Mouse (Mus musculus) gastrocnemius, postnatal 4 days (tissue): ENCODE data around the gene Nudcd2. TPM values are rescaled to one million over a fixed set of nuclear protein-coding genes. Genes with fewer than 3 reads are reported as not detected.

Experiments used
- DNase-seq, 2 experiments: peaks; one replicate each; pipeline ENCODE4 v3.0.0; 2021 to 2022; ENCODE audit warnings: low spot score in 2 of 2, mixed read lengths in 2 of 2
- total RNA-seq, 2 experiments: library from RNA; stranded (reverse); gene quantifications; 2 replicates each; pipeline ENCODE4 v1.2.3; 2021

Nudcd2 gene
- total RNA-seq, 2 experiments from 2014 or later, result 31.0 to 32.9 TPM

GRCm38 (mm10) chr11:40754664-40755107 is 21.2 kb downstream of the Nudcd2 start:
- no peak for DNase-seq

- DNase-seq, result peak; percentile 68 to 88
These were observed 21.7 kb downstream of the Nudcd2 start, which contains the start of gene Ccng1 for GRCm38 (mm10) chr11:40755109-40755627. Gene Ccng1 (minus strand): TSS chr11:40755311.

DNA sequence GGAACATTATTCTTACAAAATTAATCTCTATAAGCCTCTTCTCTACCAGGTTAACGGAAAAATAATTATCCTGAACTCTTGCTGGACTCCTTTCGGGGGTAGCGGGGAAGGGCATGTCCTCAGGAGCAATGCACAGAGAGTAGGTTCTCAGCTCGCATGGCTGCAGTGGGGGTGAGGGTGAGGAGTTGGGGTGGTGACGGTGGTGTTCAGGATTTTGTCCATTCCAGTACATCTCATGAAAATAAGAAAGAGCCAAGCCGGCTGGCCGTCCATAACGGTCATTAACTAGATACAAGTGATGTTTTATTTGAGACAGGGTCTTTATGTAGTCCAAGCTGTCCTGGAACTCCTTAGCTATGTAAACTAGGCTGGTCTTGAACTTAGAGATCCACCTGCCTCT is 22.5 kb downstream of the Nudcd2 start:
- DNase-seq, result no peak

- no peak for DNase-seq
These were observed 26.4 kb downstream of the Nudcd2 start for GRCm38 (mm10) chr11:40759896-40760295.

DNA sequence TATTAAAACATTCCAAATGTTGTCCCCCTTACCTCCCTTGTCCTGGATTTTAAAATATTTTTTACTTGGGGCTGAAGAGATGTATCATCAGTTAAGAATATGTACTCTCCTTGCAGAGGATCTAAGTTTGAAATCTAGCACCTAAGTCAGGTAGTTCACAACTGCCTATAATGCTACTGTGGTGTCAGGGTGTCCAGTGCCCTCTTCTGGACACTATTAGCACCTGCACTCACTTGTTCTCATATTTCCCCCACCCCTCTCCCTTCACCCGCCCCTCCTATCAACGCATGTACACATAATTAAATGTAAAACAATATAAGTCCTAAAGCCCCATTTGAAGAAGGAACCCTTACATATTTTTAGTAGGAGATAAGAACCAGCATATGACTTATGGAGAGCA is 29.9 kb downstream of the Nudcd2 start:
- DNase-seq, result no peak

GRCm38 (mm10) chr11:40764690-40765089 is 31.2 kb downstream of the Nudcd2 start:
- DNase-seq, result no peak

DNA sequence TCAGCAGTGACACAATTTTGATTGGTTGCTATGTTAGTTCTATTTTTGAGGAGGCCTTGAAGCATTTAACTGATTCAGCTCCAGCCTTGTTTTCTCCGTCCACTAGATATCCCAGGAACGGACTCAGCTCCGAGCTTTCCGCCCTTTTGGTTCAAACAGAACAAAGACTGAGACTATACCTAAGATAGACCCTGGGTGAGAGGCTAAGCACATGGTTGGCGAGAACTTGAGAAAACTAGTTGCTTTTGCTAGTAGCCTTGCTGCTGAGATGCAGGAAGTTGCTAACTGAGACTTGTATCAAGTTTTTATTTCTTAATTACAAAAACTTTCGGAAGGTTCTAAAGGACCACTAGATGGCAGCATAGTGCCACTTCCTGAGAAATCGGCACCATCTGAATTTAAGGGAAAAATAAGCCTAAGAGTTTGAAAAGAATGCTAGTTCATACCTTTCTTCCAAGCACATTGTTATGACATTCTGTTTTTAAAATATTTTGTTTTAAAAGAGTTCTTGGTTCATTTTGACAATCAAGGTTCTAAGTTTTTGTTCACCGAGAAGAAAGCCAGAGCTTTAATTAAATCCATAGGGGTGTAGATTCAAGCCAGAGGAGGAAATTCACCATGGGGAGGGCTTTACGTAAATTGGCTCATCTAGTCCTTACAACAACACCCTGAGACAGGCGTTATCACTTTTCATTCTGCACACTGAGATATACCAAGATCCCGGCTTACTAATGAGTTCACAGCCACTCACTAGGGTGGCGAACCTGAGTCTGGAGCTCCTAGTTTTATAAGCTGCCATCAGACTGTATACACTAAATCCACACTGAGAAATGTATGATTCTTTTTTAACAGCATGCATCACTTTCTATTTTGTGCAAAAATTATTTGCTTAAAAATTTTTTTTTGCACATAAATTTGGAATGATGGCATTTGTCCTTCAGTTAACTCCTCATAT is 42.1 kb downstream of the Nudcd2 start:
- no peak for DNase-seq

DNA sequence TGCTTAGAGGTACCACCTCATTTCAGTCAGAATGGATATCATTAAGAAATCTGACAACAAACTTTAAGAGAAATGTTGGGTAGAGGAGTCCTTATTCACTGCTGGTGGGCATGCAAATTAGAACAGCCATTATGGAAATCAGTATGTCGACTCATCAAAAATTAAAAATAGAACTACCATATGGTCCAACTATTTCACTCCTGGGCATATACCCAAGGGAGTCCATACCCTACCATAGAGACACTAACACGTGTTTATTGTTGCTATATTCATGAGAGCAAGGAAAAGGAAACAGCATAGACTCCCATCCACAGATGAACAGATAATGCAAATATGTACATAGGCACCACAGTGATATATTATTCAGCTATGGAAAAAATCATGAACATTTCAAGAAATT is 48.4 kb downstream of the Nudcd2 start:
- DNase-seq, result no peak

GRCm38 (mm10) chr11:40783346-40783745 is 49.9 kb downstream of the Nudcd2 start:
- DNase-seq, result no peak

DNA sequence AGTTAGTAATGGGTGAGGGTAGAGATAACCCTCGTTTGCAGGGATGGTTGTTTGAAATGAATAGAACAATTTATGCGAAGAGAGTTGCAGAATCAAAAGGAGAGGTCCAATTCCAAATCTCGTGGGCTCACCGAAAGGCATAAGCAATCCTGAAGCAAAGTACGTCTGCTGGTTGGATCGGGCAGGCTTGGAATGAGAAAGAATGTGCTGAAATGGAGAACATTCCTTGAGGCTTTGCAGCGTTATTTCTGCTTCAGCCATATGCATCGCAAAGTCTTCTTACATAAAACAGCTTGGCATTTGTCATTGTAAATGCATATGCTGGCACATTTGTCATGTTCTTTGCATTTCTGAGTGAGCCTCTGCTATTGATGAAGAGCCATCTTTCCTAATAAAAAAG is 50.9 kb downstream of the Nudcd2 start:
- no peak for DNase-seq

GRCm38 (mm10) chr11:40786900-40787299 is 53.4 kb downstream of the Nudcd2 start:
- DNase-seq, result no peak

Other genes starting within 250 kb of the Nudcd2 start
- gene Mat2b, start 38.5 kb upstream of the Nudcd2 start, total RNA-seq, result 10 to 100 TPM; 65.5 to 69.4 TPM
- gene Hmmr, start 245 bp upstream of the Nudcd2 start, total RNA-seq, result 10 to 100 TPM in 1 of 2 experiments, 1 to 10 TPM in 1; 7.8 to 10.9 TPM
- 100 to 1,000 TPM; 297 to 304 TPM for gene Ccng1, start 21.6 kb downstream of the Nudcd2 start, total RNA-seq